Mouse (Mus musculus) adrenal gland, adult 2 months (tissue): Measurements from ENCODE around the gene Slco4a1. TPM values are rescaled to one million over a fixed set of nuclear protein-coding genes. Genes with fewer than 3 reads are reported as not detected.

Experiments used
- DNase-seq: peaks from one replicate; pipeline ENCODE4 v3.0.0; 2021
- polyA plus RNA-seq: library from polyadenylated mRNA; depleted of rRNA; stranded (reverse); fragments of >200 nt; gene quantifications from 2 replicates; pipeline ENCODE4 v1.2.3, GENCODE M21; 2012
- total RNA-seq, 2 experiments: library from RNA; stranded (reverse); gene quantifications; 2 replicates each; pipeline ENCODE4 v1.2.3; 2021

The Slco4a1 gene
- total and polyA plus RNA-seq, 3 experiments: 0.83 to 3.0 (median 2.7) TPM

- no peak for DNase-seq
These were observed 10.9 kb upstream of the Slco4a1 start for GRCm38 (mm10) chr2:180444957-180445785.

GRCm38 (mm10) chr2:180445962-180446361 lies 10.1 kb upstream of the Slco4a1 start:
- no peak for DNase-seq

- DNase-seq: no peak
These were observed 7.0 kb upstream of the Slco4a1 start for GRCm38 (mm10) chr2:180449007-180449406.

- no peak for DNase-seq
These were observed 5.5 kb upstream of the Slco4a1 start for GRCm38 (mm10) chr2:180450529-180450928.

- no peak for DNase-seq
These were observed 660 bp downstream of the Slco4a1 start for GRCm38 (mm10) chr2:180456705-180457104.

- no peak for DNase-seq
These were observed 1.6 kb downstream of the Slco4a1 start for GRCm38 (mm10) chr2:180457680-180458079.

GRCm38 (mm10) chr2:180459437-180459836 lies 3.4 kb downstream of the Slco4a1 start:
- no peak for DNase-seq

- no peak for DNase-seq
These were observed 4.8 kb downstream of the Slco4a1 start for GRCm38 (mm10) chr2:180460801-180461200.

GRCm38 (mm10) chr2:180462593-180462992 lies 6.5 kb downstream of the Slco4a1 start:
- no peak for DNase-seq

- DNase-seq: no peak
These were observed 10.5 kb downstream of the Slco4a1 start for GRCm38 (mm10) chr2:180466505-180466904.

- DNase-seq: no peak
These were observed 12.8 kb downstream of the Slco4a1 start for GRCm38 (mm10) chr2:180468871-180469270.

- peak; percentile 40 for DNase-seq
These were observed 13.7 kb downstream of the Slco4a1 start for GRCm38 (mm10) chr2:180469768-180470167.

- peak; percentile 19 for DNase-seq
These were observed 16.4 kb downstream of the Slco4a1 start for GRCm38 (mm10) chr2:180472306-180473079.

GRCm38 (mm10) chr2:180473080-180473440 lies 17.0 kb downstream of the Slco4a1 start:
- DNase-seq: peak; percentile 45

- no peak for DNase-seq
These were observed 18.8 kb downstream of the Slco4a1 start for GRCm38 (mm10) chr2:180474864-180475263.

- DNase-seq: no peak
These were observed 26.2 kb downstream of the Slco4a1 start for GRCm38 (mm10) chr2:180482274-180482673.

- no peak for DNase-seq
These were observed 28.8 kb downstream of the Slco4a1 start for GRCm38 (mm10) chr2:180484882-180485281.

GRCm38 (mm10) chr2:180485306-180485705 lies 29.3 kb downstream of the Slco4a1 start:
- DNase-seq: no peak

GRCm38 (mm10) chr2:180488210-180488751 lies 32.2 kb downstream of the Slco4a1 start:
- DNase-seq: no peak

- no peak for DNase-seq
These were observed 39.9 kb downstream of the Slco4a1 start for GRCm38 (mm10) chr2:180495906-180496305.

- DNase-seq: no peak
These were observed 43.7 kb downstream of the Slco4a1 start, which contains the start of gene Ntsr1 for GRCm38 (mm10) chr2:180499741-180500140. Ntsr1 (plus strand) TSS chr2:180499976.

GRCm38 (mm10) chr2:180500726-180501125 lies 44.7 kb downstream of the Slco4a1 start:
- DNase-seq: no peak
